Mouse (Mus musculus): Measurements from ENCODE around the gene Per1. TPM values are rescaled to one million over a fixed set of nuclear protein-coding genes. Genes with fewer than 3 reads are reported as not detected.

Per1 gene
- polyA plus RNA-seq, 1 experiment from 2014 or later, result 7.3 TPM

DNA sequence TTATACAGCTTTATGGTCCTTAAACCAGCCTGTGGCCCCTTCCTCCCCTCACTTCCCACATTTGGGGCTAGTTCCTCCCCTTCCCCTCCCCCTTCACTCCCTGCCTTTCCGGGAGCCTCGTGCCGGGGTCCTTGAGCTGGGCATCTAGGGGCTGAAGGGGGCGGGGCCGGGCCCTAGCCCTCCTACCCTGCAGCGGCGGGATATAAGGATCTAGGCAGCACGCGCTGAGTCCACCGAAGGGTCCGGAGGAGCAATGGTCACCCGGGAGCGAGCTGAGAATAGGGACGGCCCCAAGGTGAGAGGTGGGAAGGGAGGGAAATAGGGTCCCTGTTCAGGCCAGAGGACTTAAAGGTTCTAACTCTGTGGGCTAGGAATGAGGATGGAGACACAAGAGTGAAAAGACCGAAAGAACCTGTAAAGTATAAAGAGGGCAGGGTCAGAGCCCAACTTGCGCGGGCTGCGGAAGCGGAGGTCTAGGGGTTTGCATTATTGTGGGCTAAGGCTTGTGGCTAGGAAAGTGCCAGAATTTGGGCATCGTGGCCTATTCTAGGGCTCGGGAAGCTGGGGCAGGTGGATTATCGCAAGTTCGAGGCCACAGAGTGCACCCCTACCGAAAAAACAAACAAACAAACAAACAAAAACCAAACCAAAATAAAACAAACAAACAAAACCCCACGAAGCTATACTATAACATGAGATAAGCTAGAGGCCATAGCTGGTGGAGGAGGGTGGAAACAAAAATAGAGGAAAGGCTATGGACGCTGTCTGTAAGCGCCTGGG, 25.4 kb downstream of the Per1 start, which contains the start of gene Hes7:
TSS of gene Hes7 (plus strand) at position 184 of the 780 bp plus-strand sequence.
- peak; percentile 95 for DNase-seq (ENCODE audit: low spot score, missing footprints)
- ATAC-seq (ENCODE audit: low FRiP score), result no peak
- no peak within 1 kb of the TSS for H3K27ac ChIP-seq (ENCODE audit: low read depth, low read length)
- H3K4me2 ChIP-seq, result peak within 1 kb of the TSS; percentile 87
- H3K36me3 ChIP-seq (ENCODE audit: control insufficient read depth, insufficient read depth, low read length), result no peaks in the 10 kb centered on the region
- no peaks in the 10 kb centered on the region for H3K9me3 ChIP-seq (ENCODE audit: control insufficient read depth, low read length)
- peaks cover 28% of the 10 kb centered on the region for H3K4me1 ChIP-seq (ENCODE audit: control insufficient read depth, insufficient read depth, low read length)
- H3K4me3 ChIP-seq (ENCODE audit: low read depth, low read length), result peak within 1 kb of the TSS; percentile 74
- H3K9ac ChIP-seq (ENCODE audit: low read length), result peak within 1 kb of the TSS; percentile 55
- WGBS, result 1% methylated on average over 27 of the region's 27 CpGs
- H3K27me3 ChIP-seq (ENCODE audit: control insufficient read depth, insufficient read depth, low read length), result peaks cover 14% of the 10 kb centered on the region

DNA sequence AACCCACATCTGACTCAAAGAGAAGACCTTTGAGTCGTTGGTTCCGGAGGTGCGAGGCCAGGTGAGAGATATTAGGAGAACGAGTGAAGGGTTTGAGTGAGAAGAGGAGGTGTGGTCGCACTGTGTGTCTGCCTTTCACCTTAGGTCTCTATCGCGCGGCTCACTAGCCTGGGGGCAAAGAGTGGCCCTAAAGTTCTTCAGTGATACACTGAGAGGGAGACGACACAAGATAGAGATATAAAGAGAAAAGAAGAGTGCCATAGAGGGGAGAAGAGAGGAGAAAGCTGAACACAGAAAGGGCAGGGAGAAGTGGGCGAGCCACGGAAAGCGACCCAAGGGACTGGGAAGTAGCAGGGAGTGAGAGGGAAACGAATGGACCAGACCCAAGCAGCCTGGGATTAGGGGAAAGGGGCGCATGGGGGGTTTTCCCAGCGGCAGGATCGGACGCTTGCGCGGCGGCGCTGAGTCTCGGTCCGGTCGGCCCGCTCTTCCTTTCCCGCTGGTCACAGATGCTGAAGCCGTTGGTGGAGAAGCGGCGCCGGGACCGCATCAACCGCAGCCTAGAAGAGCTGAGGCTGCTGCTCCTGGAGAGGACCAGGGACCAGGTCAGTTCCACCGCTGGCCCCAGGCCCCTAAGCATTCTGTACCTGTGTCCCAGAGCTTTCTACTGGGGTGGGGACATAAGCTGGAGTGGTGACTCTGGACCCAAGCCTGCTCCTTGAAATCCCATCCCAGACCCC, 26.2 kb downstream of the Per1 start:
- H3K4me3 ChIP-seq (ENCODE audit: low read depth, low read length), result peak overlapping the region; percentile 59
- WGBS, result under 1% methylated on average over 33 of the region's 33 CpGs
- peak; percentile 96 for DNase-seq (ENCODE audit: low spot score, missing footprints)
- ATAC-seq (ENCODE audit: low FRiP score), result no peak
- peak overlapping the region; percentile 55 for H3K9ac ChIP-seq (ENCODE audit: low read length)
- H3K36me3 ChIP-seq (ENCODE audit: control insufficient read depth, insufficient read depth, low read length), result no peaks in the 10 kb centered on the region
- H3K27ac ChIP-seq (ENCODE audit: low read depth, low read length), result no peak overlapping the region
- H3K4me1 ChIP-seq (ENCODE audit: control insufficient read depth, insufficient read depth, low read length), result peaks cover 36% of the 10 kb centered on the region
- no peaks in the 10 kb centered on the region for H3K9me3 ChIP-seq (ENCODE audit: control insufficient read depth, low read length)
- H3K4me2 ChIP-seq, result peak overlapping the region; percentile 87
- peaks cover 12% of the 10 kb centered on the region for H3K27me3 ChIP-seq (ENCODE audit: control insufficient read depth, insufficient read depth, low read length)

DNA sequence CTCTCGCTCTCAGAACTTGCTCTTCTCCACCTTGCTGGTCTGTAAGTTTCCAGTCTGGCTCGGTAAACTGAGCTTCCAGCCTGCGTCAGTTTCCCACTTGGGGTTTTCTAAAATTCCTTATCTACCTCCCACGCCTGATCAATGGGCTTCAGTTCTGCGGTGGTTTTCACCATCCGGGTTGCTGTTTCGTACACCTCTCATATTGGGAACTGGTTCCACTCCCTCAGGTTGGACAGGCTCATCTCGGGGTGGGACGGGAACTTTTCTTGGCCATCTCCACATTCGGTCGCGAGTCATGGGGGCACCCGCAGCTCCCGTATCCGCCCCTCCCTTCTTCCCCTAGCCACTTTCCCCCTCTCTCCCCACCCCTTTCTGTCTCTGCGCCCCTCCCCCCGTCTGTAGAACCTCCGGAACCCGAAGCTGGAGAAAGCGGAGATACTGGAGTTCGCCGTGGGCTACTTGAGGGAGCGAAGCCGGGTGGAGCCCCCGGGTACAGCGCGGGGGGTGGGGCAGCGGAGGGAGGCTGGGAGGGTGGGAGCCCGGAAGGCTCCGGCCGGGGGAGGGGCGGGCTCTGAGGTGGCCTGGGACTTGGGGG, 26.8 kb downstream of the Per1 start:
- no peaks in the 10 kb centered on the region for H3K36me3 ChIP-seq (ENCODE audit: control insufficient read depth, insufficient read depth, low read length)
- WGBS, result under 1% methylated on average over 32 of the region's 32 CpGs
- H3K27ac ChIP-seq (ENCODE audit: low read depth, low read length), result no peak overlapping the region
- H3K4me2 ChIP-seq, result peak overlapping the region; percentile 87
- DNase-seq (ENCODE audit: low spot score, missing footprints) (peak; percentile 96), ATAC-seq (ENCODE audit: low FRiP score) (no peak)
- peaks cover 12% of the 10 kb centered on the region for H3K27me3 ChIP-seq (ENCODE audit: control insufficient read depth, insufficient read depth, low read length)
- H3K4me3 ChIP-seq (ENCODE audit: low read depth, low read length), result peak overlapping the region; percentile 59
- peaks cover 37% of the 10 kb centered on the region for H3K4me1 ChIP-seq (ENCODE audit: control insufficient read depth, insufficient read depth, low read length)
- peak overlapping the region; percentile 55 for H3K9ac ChIP-seq (ENCODE audit: low read length)
- no peaks in the 10 kb centered on the region for H3K9me3 ChIP-seq (ENCODE audit: control insufficient read depth, low read length)

DNA sequence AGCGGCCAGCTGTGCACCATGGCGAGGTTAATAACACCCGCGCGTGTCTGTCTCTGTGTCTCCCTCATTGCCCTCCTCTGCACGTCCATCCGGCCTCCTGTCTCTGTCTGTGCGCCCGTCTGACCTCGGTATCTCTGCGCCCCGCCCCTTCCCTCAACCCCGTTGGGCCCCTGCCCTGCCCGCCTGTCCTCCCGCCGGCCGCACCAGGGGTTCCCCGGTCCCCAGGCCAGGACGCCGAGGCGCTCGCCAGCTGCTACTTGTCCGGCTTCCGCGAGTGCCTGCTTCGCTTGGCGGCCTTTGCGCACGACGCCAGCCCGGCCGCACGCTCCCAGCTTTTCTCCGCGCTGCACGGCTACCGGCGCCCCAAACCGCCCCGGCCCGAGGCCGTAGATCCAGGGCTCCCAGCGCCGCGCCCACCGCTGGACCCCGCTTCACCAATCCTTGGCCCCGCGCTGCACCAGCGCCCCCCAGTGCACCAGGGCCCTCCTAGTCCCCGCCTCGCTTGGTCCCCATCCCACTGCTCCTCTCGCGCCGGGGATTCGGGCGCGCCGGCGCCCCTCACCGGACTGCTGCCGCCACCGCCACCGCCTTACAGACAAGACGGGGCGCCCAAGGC, 27.4 kb downstream of the Per1 start, which contains the start of gene 9130213A22Rik:
TSS of gene 9130213A22Rik (minus strand) at position 254 of the 616 bp plus-strand sequence.
- DNase-seq (ENCODE audit: low spot score, missing footprints) (peak; percentile 98), ATAC-seq (ENCODE audit: low FRiP score) (peak; percentile 72)
- H3K27ac ChIP-seq (ENCODE audit: low read depth, low read length), result peak within 1 kb of the TSS; percentile 8; the same call in 1 of the 2 replicates
- H3K4me1 ChIP-seq (ENCODE audit: control insufficient read depth, insufficient read depth, low read length), result peaks cover 35% of the 10 kb centered on the region
- under 1% methylated on average over 57 of the region's 66 CpGs for WGBS
- H3K27me3 ChIP-seq (ENCODE audit: control insufficient read depth, insufficient read depth, low read length), result peaks cover 12% of the 10 kb centered on the region
- peak within 1 kb of the TSS; percentile 87 for H3K4me2 ChIP-seq
- H3K9me3 ChIP-seq (ENCODE audit: control insufficient read depth, low read length), result no peaks in the 10 kb centered on the region
- H3K9ac ChIP-seq (ENCODE audit: low read length), result peak within 1 kb of the TSS; percentile 55
- peak within 1 kb of the TSS; percentile 59 for H3K4me3 ChIP-seq (ENCODE audit: low read depth, low read length)
- H3K36me3 ChIP-seq (ENCODE audit: control insufficient read depth, insufficient read depth, low read length), result no peaks in the 10 kb centered on the region

DNA sequence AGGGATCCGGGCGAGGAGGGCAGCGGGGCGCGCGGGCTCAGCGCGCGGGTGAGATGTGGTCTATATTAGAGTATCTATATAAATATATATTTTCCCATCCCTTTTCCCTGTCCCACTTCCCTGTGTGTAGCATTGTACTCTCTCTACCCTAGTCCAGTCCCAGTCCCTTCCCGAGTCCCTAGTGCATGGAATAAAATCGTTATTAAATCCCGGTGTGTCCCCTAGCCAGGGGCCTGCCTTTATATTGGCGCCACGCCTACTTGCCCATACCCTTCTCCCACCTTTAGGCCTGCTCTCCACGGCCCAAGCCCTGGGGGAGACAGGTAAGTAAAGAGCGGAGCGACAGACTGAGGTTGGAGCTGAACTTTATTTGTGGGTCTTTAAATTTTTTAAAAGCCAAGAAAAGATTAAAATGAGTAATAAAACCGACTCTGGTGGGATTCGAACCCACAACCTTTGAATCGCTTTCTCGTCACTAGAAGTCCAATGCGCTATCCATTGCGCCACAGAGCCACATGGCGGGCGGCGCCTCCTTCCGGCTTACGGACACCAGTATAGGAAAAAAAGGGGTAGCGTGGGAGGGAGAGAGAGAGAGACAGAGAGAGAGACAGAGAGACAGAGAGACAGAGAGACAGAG, 28.2 kb downstream of the Per1 start:
- 0 out of 2 replicates have a peak, but pooled peaks have one; percentile 15 for ATAC-seq (ENCODE audit: low FRiP score)
- WGBS, result under 1% methylated on average over 29 of the region's 29 CpGs
- Histone ChIP-seq H3K4me1 (ENCODE audit: control insufficient read depth, insufficient read depth, low read length) (peaks cover 34% of the 10 kb centered on the region), H3K4me3 (ENCODE audit: low read depth, low read length) (peak overlapping the region; percentile 59), H3K9me3 (ENCODE audit: control insufficient read depth, low read length) (no peaks in the 10 kb centered on the region), H3K27ac (ENCODE audit: low read depth, low read length) (no peak overlapping the region; the same call in 1 of the 2 replicates), H3K27me3 (ENCODE audit: control insufficient read depth, insufficient read depth, low read length) (peaks cover 12% of the 10 kb centered on the region), H3K9ac (ENCODE audit: low read length) (peak overlapping the region; percentile 55), H3K36me3 (ENCODE audit: control insufficient read depth, insufficient read depth, low read length) (no peaks in the 10 kb centered on the region), H3K4me2 (peak overlapping the region; percentile 87)
- peak; percentile 100 for DNase-seq (ENCODE audit: low spot score, missing footprints)

DNA sequence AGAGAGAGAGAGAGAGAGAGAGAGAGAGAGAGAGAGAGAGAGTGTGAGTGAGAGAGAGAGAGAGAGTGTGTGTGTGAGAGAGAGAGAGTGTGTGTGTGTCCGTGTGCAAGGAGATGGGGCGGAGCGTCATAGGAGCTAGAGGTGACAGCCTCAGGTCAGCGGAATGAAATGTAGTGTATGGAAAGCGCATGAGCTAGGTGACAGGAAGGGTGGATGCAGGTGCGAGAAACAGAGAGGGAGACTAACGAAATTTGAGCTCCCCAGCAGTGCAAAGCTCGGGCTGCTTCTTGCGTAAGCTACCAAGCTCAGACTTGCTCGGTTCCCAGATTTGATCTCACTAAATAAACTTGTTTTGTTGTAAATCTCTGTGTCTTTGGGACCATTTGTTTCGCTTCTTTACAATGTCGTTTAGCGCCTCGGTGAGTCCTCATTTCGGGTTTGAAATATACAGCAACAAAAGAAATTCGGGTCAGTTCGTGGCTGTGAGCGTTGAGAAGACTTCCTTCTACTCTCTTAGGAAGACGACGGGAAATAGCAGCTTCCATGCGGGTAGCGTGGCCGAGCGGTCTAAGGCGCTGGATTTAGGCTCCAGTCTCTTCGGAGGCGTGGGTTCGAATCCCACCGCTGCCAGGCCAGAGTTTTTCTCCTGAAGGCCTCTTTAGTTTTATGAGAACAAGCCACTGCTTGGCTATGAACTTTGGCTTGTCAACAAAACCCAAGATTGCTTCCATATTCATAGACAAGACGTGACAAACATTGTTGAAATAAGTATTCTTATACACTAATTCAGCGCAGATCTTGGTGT, 28.9 kb downstream of the Per1 start:
- Histone ChIP-seq H3K27ac (ENCODE audit: low read depth, low read length) (0 out of 2 replicates have a peak overlapping the region, but pooled peaks have one; percentile 8), H3K27me3 (ENCODE audit: control insufficient read depth, insufficient read depth, low read length) (peaks cover 12% of the 10 kb centered on the region), H3K36me3 (ENCODE audit: control insufficient read depth, insufficient read depth, low read length) (no peaks in the 10 kb centered on the region), H3K4me3 (ENCODE audit: low read depth, low read length) (peak overlapping the region; percentile 59), H3K9ac (ENCODE audit: low read length) (peak overlapping the region; percentile 58), H3K9me3 (ENCODE audit: control insufficient read depth, low read length) (no peaks in the 10 kb centered on the region), H3K4me2 (peak overlapping the region; percentile 87), H3K4me1 (ENCODE audit: control insufficient read depth, insufficient read depth, low read length) (peaks cover 33% of the 10 kb centered on the region)
- peak; percentile 74 for ATAC-seq (ENCODE audit: low FRiP score)
- WGBS, result under 1% methylated on average over 31 of the region's 31 CpGs
- DNase-seq (ENCODE audit: low spot score, missing footprints), result peak; percentile 100

DNA sequence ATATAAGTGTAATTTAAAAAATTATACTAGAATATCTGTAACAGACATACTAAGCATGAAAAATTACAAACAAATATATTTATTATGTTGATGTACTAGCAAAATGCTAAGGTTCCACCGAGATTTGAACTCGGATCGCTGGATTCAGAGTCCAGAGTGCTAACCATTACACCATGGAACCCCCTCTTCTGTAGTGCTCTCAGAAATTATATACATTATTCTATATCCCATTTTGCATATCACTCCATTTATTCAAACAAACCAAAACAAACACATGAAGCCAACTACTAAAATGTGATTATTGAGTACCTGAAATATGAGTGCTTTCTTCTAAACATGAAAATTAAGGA, 29.5 kb downstream of the Per1 start:
- H3K36me3 ChIP-seq (ENCODE audit: control insufficient read depth, insufficient read depth, low read length), result no peaks in the 10 kb centered on the region
- H3K4me2 ChIP-seq, result no peak overlapping the region
- H3K4me1 ChIP-seq (ENCODE audit: control insufficient read depth, insufficient read depth, low read length), result peaks cover 29% of the 10 kb centered on the region
- H3K27ac ChIP-seq (ENCODE audit: low read depth, low read length), result no peak overlapping the region
- no peak overlapping the region; the same call in 1 of the 2 replicates for H3K4me3 ChIP-seq (ENCODE audit: low read depth, low read length)
- no peak overlapping the region for H3K9ac ChIP-seq (ENCODE audit: low read length)
- ATAC-seq (ENCODE audit: low FRiP score), result peak; percentile 60
- no peaks in the 10 kb centered on the region for H3K9me3 ChIP-seq (ENCODE audit: control insufficient read depth, low read length)
- peaks cover 12% of the 10 kb centered on the region for H3K27me3 ChIP-seq (ENCODE audit: control insufficient read depth, insufficient read depth, low read length)
- DNase-seq (ENCODE audit: low spot score, missing footprints), result peak; percentile 98
- WGBS, result under 1% methylated on average over 3 of the region's 3 CpGs
